Mouse (Mus musculus) spleen, postnatal 14 days (tissue): ENCODE data around the gene Rnf167.

ENCODE experiments used
- DNase-seq, 2 experiments: peaks; one replicate each; pipeline ENCODE4 v3.0.0; 2021 to 2022; ENCODE audit warnings: low spot score in 2 of 2

Rnf167 gene

GRCm38 (mm10) chr11:70646691-70647650 is at the start of gene Rnf167, which contains the start of gene Slc25a11:
TSS of gene Rnf167 (plus strand) at chr11:70647235.
TSS of gene Slc25a11 (minus strand) at chr11:70647479.
- DNase-seq = peak; percentile 92 to 94

GRCm38 (mm10) chr11:70597301-70597700 is 49.7 kb upstream of the Rnf167 start:
- no peak for DNase-seq

GRCm38 (mm10) chr11:70598451-70598953 is 48.5 kb upstream of the Rnf167 start:
- no peak for DNase-seq

- peak; percentile 50 to 66 for DNase-seq
These were observed 41.9 kb upstream of the Rnf167 start for GRCm38 (mm10) chr11:70605024-70605566.

GRCm38 (mm10) chr11:70606717-70607116 is 40.3 kb upstream of the Rnf167 start:
- no peak for DNase-seq

GRCm38 (mm10) chr11:70607611-70608010 is 39.4 kb upstream of the Rnf167 start:
- DNase-seq = no peak

- DNase-seq = peak in 1 of 2 experiments; percentile 31
These were observed 38.5 kb upstream of the Rnf167 start for GRCm38 (mm10) chr11:70608381-70609066.

GRCm38 (mm10) chr11:70610752-70611151 is 36.3 kb upstream of the Rnf167 start:
- no peak for DNase-seq

GRCm38 (mm10) chr11:70612505-70612904 is 34.5 kb upstream of the Rnf167 start:
- DNase-seq = no peak

GRCm38 (mm10) chr11:70615074-70615473 is 32.0 kb upstream of the Rnf167 start:
- peak; percentile 47 to 52 for DNase-seq

- no peak for DNase-seq
These were observed 31.4 kb upstream of the Rnf167 start, which contains the start of gene 4930544D05Rik for GRCm38 (mm10) chr11:70615516-70616093. TSS of gene 4930544D05Rik (plus strand) at chr11:70615848.

- no peak for DNase-seq
These were observed 27.9 kb upstream of the Rnf167 start, which contains the start of gene Chrne for GRCm38 (mm10) chr11:70619101-70619500. TSS of gene Chrne (minus strand) at chr11:70619216.

GRCm38 (mm10) chr11:70621972-70622814 is 24.8 kb upstream of the Rnf167 start:
- DNase-seq = no peak

GRCm38 (mm10) chr11:70623053-70623742 is 23.8 kb upstream of the Rnf167 start:
- DNase-seq = no peak

GRCm38 (mm10) chr11:70625473-70625872 is 21.6 kb upstream of the Rnf167 start:
- DNase-seq = peak in 1 of 2 experiments; percentile 56

GRCm38 (mm10) chr11:70626877-70627276 is 20.2 kb upstream of the Rnf167 start:
- no peak for DNase-seq

- DNase-seq = no peak
These were observed 18.6 kb upstream of the Rnf167 start for GRCm38 (mm10) chr11:70628431-70628830.

- no peak for DNase-seq
These were observed 17.5 kb upstream of the Rnf167 start for GRCm38 (mm10) chr11:70629557-70629956.

GRCm38 (mm10) chr11:70630129-70630528 is 16.9 kb upstream of the Rnf167 start:
- no peak for DNase-seq

- DNase-seq = no peak
These were observed 11.4 kb upstream of the Rnf167 start for GRCm38 (mm10) chr11:70635601-70636000.
